In genomic region chr13:98025162-98025561, GRCm38 (mm10) we compare ENCODE assay signal across 10 mouse cellular contexts.
DNase-seq lines count a peak whose midpoint lies in the region; TF ChIP-seq lines count a peak whose summit lies in the region.
"Had no signal": no experiment of that assay in that cellular context is flagged by ENCODE, and none has a peak within 500 bp of the region (broad histone marks: within the 10 kb centered on the region; RNA-seq: fewer than 3 reads in every experiment).

No protein-coding gene starts in this region.

- H3K27me3 ChIP-seq in CH12.LX (replicated peaks) (no peaks in the 10 kb centered on the region), MEL (ENCODE audit: control insufficient read depth in 1 of 2, insufficient read depth in 2 of 2, low read length in 2 of 2) (no peaks in the 10 kb centered on the region)
- H3K27me3 ChIP-seq: hindbrain, embryonic 15.5 days; limb, embryonic 12.5 days had no signal

- H3K9me3 ChIP-seq in CH12.LX (replicated peaks; ENCODE audit: low read length): peaks cover 3% of the 10 kb centered on the region
- no peaks in the 10 kb centered on the region for H3K9me3 ChIP-seq in MEL (replicated peaks; ENCODE audit: insufficient read depth, low read length)
- H3K9me3 ChIP-seq: forebrain, embryonic 10.5 days; hindbrain, embryonic 15.5 days had no signal

- no peak overlapping the region for H3K4me2 ChIP-seq in CH12.LX (ENCODE audit: insufficient read depth, low read depth, poor library complexity, severe bottlenecking)
- H3K4me2 ChIP-seq: hindbrain, embryonic 15.5 days; limb, embryonic 12.5 days had no signal

- peak; percentile 73 for TF ChIP-seq CTCF in layer of hippocampus, adult 2 months (conservative IDR thresholded peaks at IDR 0.05)
- peak; percentile 39 to 58 for TF ChIP-seq CTCF in CH12.LX (conservative IDR thresholded peaks at IDR 0.05 in 1 of 2, IDR thresholded peaks at IDR 0.05 in 1 of 2; ENCODE audit: low read depth in 2 of 2, low read length in 2 of 2)
- TF ChIP-seq CTCF in MEL (IDR thresholded peaks at IDR 0.05 in 2 of 3, conservative IDR thresholded peaks at IDR 0.05 in 1 of 3; ENCODE audit: control insufficient read depth in 1 of 3, insufficient read depth in 1 of 3, low read depth in 2 of 3, low read length in 3 of 3, poor library complexity in 1 of 3, severe bottlenecking in 1 of 3): peak; percentile 40 to 74 (median 45)

- no peak overlapping the region for H3K4me3 ChIP-seq in layer of hippocampus, adult 2 months
- H3K4me3 ChIP-seq in CH12.LX (replicated peaks in 1 of 3; ENCODE audit: low read depth in 2 of 3, low read length in 2 of 3, poor library complexity in 1 of 3): no peak overlapping the region
- no peak overlapping the region for H3K4me3 ChIP-seq in MEL (ENCODE audit: control insufficient read depth in 1 of 2, insufficient read depth in 1 of 2, low read depth in 2 of 2, low read length in 2 of 2)
- H3K4me3 ChIP-seq: forebrain, embryonic 10.5 days; hindbrain, embryonic 15.5 days; limb, embryonic 12.5 days had no signal

- TF ChIP-seq EP300 in CH12.LX (IDR thresholded peaks at IDR 0.05; ENCODE audit: low read length) (no peak), MEL (IDR thresholded peaks at IDR 0.05; ENCODE audit: low read depth in 1 of 2, low read length in 2 of 2) (no peak)

- no peak overlapping the region for H3K27ac ChIP-seq in layer of hippocampus, adult 2 months
- H3K27ac ChIP-seq in CH12.LX (ENCODE audit: insufficient read depth, low read depth): no peak overlapping the region
- H3K27ac ChIP-seq in MEL (ENCODE audit: control insufficient read depth, low read depth, low read length): no peak overlapping the region
- H3K27ac ChIP-seq: forebrain, embryonic 10.5 days; hindbrain, embryonic 15.5 days; limb, embryonic 12.5 days had no signal

- TF ChIP-seq RAD21 in CH12.LX (IDR thresholded peaks at IDR 0.05; ENCODE audit: low read depth, low read length) (no peak; the same call in none of the 2 replicates), MEL (IDR thresholded peaks at IDR 0.05; ENCODE audit: low read depth, low read length) (peak; percentile 22)

- H3K9ac ChIP-seq in CH12.LX (ENCODE audit: insufficient read depth, low read depth) (no peak overlapping the region), MEL (ENCODE audit: control insufficient read depth, low read depth, low read length, poor library complexity, severe bottlenecking) (no peak overlapping the region)
- H3K9ac ChIP-seq: hindbrain, embryonic 15.5 days; limb, embryonic 12.5 days had no signal

- H3K79me2 ChIP-seq in CH12.LX (replicated peaks; ENCODE audit: control insufficient read depth, extremely low read depth, insufficient read depth, poor library complexity, severe bottlenecking): no peaks in the 10 kb centered on the region
- H3K79me2 ChIP-seq in MEL (ENCODE audit: control insufficient read depth, insufficient read depth, low read length, poor library complexity): no peaks in the 10 kb centered on the region

- dilution Hi-C loops in CH12.LX (cut with MboI; ENCODE audit: extremely low pct_ligation_motif_present, extremely low pct_unique_long_range_greater_than_20kb, low sequenced_read_pairs): no loop called here

- DNase-seq in layer of hippocampus, adult 2 months (ENCODE audit: low spot score in 2 of 2): no peak
- no peak for DNase-seq in layer of hippocampus, adult 9-11 months
- DNase-seq in CH12.LX (ENCODE audit: extremely low read depth) (peak; percentile 20), MEL (ENCODE audit: low read depth, low spot score) (peak; percentile 31)
- peak; percentile 27 for DNase-seq in retina, embryonic 14.5 days (ENCODE audit: low spot score)
- no peak for DNase-seq in urinary bladder, postnatal 10 days (ENCODE audit: low spot score)
- no peak for DNase-seq in adrenal gland, adult 2 months

- in situ Hi-C loops in CH12.LX (cut with MboI; ENCODE audit: low pct_ligation_motif_present, low pct_unique_long_range_greater_than_20kb, low sequenced_read_pairs): no loop called here

- no peak for TF ChIP-seq POLR2A in CH12.LX (IDR thresholded peaks at IDR 0.05; ENCODE audit: low read depth, low read length)
- no peak for TF ChIP-seq POLR2A in MEL (IDR thresholded peaks at IDR 0.05; ENCODE audit: control insufficient read depth in 1 of 2, insufficient read depth in 1 of 2, low read depth in 1 of 2, low read length in 2 of 2, poor library complexity in 1 of 2)

- H3K36me3 ChIP-seq in CH12.LX (replicated peaks in 1 of 2; ENCODE audit: control insufficient read depth in 1 of 2, insufficient read depth in 1 of 2, low read length in 1 of 2) (no peaks in the 10 kb centered on the region), MEL (ENCODE audit: control insufficient read depth in 1 of 2, insufficient read depth in 2 of 2, low read length in 2 of 2) (no peaks in the 10 kb centered on the region)
- H3K36me3 ChIP-seq: forebrain, embryonic 10.5 days; hindbrain, embryonic 15.5 days; limb, embryonic 12.5 days had no signal

- peaks cover 0 to 8% of the 10 kb centered on the region in 2 experiments; a peak in 1 of 4 replicates for H3K4me1 ChIP-seq in CH12.LX (ENCODE audit: control insufficient read depth in 1 of 2, insufficient read depth in 2 of 2)
- no peaks in the 10 kb centered on the region for H3K4me1 ChIP-seq in MEL (ENCODE audit: control insufficient read depth in 1 of 2, insufficient read depth in 2 of 2, low read length in 2 of 2)

TF ChIP-seq in CH12.LX, 34 proteins besides CTCF, POLR2A, EP300 and RAD21:
- TF ChIP-seq E2F4 (IDR thresholded peaks at IDR 0.05; ENCODE audit: insufficient replicate concordance, low read depth, low read length) (no peak), MAZ (IDR thresholded peaks at IDR 0.05; ENCODE audit: low read depth, low read length) (no peak), TBP (conservative IDR thresholded peaks at IDR 0.05; ENCODE audit: low read depth, low read length) (no peak), PAX5 (IDR thresholded peaks at IDR 0.05; ENCODE audit: low read length) (no peak), SMC3 (IDR thresholded peaks at IDR 0.05; ENCODE audit: low read depth, low read length) (no peak)

TF ChIP-seq in MEL, 35 proteins besides CTCF, POLR2A, EP300 and RAD21:
- TF ChIP-seq ZC3H11A (IDR thresholded peaks at IDR 0.05; ENCODE audit: low read depth, low read length) (no peak), SMC3 (IDR thresholded peaks at IDR 0.05; ENCODE audit: low read depth, low read length) (peak; percentile 41), GATA1 (IDR thresholded peaks at IDR 0.05; ENCODE audit: low read depth, low read length) (peak; percentile 20; the same call in 1 of the 2 replicates), UBTF (IDR thresholded peaks at IDR 0.05; ENCODE audit: borderline replicate concordance, insufficient read depth, low read depth, low read length) (no peak), RCOR1 (IDR thresholded peaks at IDR 0.05; ENCODE audit: low read depth, low read length) (no peak), USF2 (IDR thresholded peaks at IDR 0.05; ENCODE audit: borderline replicate concordance in 1 of 2, insufficient read depth in 1 of 2, low read depth in 1 of 2, low read length in 2 of 2) (no peak)

Comparison
In these comparisons a context has a peak if more than half of its experiments do, and no peak if none do; other contexts are left out.
1. DNase-seq: peak in CH12.LX (single experiment), MEL (single experiment) and retina, embryonic 14.5 days (single experiment); none in layer of hippocampus, adult 2 months (0 of 2), layer of hippocampus, adult 9-11 months (single experiment), urinary bladder, postnatal 10 days (single experiment) and adrenal gland, adult 2 months (single experiment).
2. Peak in every context shown above with its lines, with median percentiles within 50 percentile points of each other: CTCF ChIP-seq.